Mouse (Mus musculus) hindbrain, embryonic 15.5 days (tissue): Measurements from ENCODE around the gene Rpl13a. TPM values are rescaled to one million over a fixed set of nuclear protein-coding genes. Genes with fewer than 3 reads are reported as not detected.

ENCODE experiments used
- ATAC-seq: fragments of 200-750 bp; cut with Nextera tagmentation; 2 replicates; pipeline ENCODE4 v1.8.0; 2017; ENCODE audit warnings: low read depth, moderate number of reproducible peaks, moderate TSS enrichment; ENCODE audit not compliant: low FRiP score
- H3K27ac ChIP-seq: fragments of 300-500 bp; sonication (generic); replicated peaks from 2 replicates; pipeline ENCODE4 v1.5.1; 2015; ENCODE audit warnings: mild to moderate bottlenecking, inconsistent platforms
- H3K27me3 ChIP-seq: fragments of 300-500 bp; sonication (generic); 2 replicates; pipeline ENCODE4 v1.6.1; 2015; ENCODE audit warnings: control low read depth, inconsistent platforms
- H3K36me3 ChIP-seq: fragments of 300-500 bp; sonication (generic); 2 replicates; pipeline ENCODE4 v1.6.1; 2015; ENCODE audit warnings: control low read depth, inconsistent platforms
- H3K4me1 ChIP-seq: fragments of 300-500 bp; sonication (generic); replicated peaks from 2 replicates; pipeline ENCODE4 v1.6.1; 2015; ENCODE audit warnings: control low read depth, inconsistent platforms
- H3K4me2 ChIP-seq: fragments of 300-500 bp; sonication (generic); 2 replicates; pipeline ENCODE4 v1.6.1; 2015; ENCODE audit warnings: moderate library complexity, mild to moderate bottlenecking, inconsistent platforms
- H3K4me3 ChIP-seq: fragments of 300-500 bp; sonication (generic); 2 replicates; pipeline ENCODE4 v1.5.1; 2015; ENCODE audit warnings: mild to moderate bottlenecking, inconsistent platforms
- H3K9ac ChIP-seq: fragments of 300-500 bp; sonication (generic); 2 replicates; pipeline ENCODE4 v1.6.1; 2015; ENCODE audit warnings: inconsistent platforms
- H3K9me3 ChIP-seq: fragments of 300-500 bp; sonication (generic); 2 replicates; pipeline ENCODE4 v1.6.1; 2016; ENCODE audit warnings: control low read depth, inconsistent platforms
- WGBS: fragments of 180-500 bp; shearing (Covaris S2); methylation state at CpG from one replicate; pipeline ENCODE4 v1.1.7; 2015; 5-methylcytosine and 5-hydroxymethylcytosine counted together
- polyA plus RNA-seq: library from polyadenylated mRNA; unstranded; fragments of >200 nt; fragmentation: Nextera tagmentation; extraction: Ambion mirVana; gene quantifications from 2 replicates; pipeline ENCODE4 v1.2.1, GENCODE M21; 2015

Rpl13a gene
- polyA plus RNA-seq, 1 experiment from 2014 or later, result 624 TPM

DNA sequence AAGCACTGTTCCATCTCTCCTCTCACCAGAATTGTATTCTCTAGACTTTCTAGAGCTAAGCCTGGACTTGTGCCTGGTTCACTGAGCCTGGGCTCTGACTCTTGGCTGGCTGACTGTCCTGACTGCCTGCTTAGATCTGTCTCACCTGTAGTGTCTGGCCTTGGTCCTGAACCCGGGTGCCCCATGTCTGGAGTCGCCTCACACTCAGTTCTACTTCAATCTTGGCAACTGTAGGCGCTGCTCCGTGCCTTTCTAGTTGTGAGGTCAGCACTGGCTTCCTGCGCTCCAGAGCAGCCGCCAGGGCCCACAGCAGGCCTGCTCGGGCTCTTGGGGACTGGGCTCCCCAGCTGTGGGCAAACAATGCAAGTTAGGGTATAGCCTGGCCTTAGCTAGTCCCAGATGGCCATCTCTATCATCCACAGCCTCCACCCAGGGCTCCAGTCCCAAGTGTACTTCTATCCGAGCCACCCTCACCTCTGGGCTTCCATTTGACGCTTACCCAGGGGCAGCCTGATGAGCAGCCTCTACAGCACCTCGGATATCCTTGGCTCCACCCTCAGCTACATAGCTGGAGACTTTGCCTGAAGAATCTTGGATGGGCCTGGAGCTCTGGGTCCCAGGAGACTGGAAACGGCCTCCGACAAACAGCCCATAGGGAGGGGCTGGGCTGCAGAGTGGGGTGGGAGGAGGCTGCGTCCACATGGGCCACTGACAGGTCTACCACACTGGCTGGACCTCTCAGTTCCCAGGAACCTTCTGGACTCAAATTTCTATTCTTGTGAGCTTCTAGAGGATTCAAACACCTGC, 16.0 kb upstream of the Rpl13a start:
- Histone ChIP-seq H3K4me1 (no peaks in the 10 kb centered on the region), H3K4me3 (no peak overlapping the region), H3K36me3 (0 out of 2 replicates have a peak, but pooled peaks cover 2% of the 10 kb centered on the region), H3K9ac (no peak overlapping the region), H3K4me2 (no peak overlapping the region), H3K9me3 (no peaks in the 10 kb centered on the region), H3K27me3 (no peaks in the 10 kb centered on the region), H3K27ac (no peak overlapping the region)
- WGBS, result 87% methylated on average over 13 of the region's 13 CpGs
- ATAC-seq, result no peak

DNA sequence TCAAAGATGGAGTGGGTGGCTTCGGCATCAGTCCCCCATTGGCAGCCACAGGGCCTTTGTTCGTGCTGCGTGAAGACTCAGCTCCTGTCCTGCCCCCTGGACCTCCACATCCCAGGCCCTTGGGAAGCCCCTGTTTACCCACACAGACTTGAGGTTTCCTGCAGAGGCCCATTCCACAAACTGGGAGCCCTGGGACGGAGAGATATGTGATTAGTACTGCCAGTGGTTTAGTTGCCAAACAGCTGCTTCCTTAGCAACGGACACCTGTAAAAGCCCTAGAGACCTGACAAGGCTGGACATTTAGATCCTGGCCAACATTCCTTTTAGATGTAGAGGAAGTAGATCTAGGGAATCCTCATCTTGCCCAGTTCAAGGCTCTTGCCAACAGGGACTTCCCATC, 13.4 kb upstream of the Rpl13a start:
- H3K27ac ChIP-seq, result no peak overlapping the region
- ATAC-seq, result no peak

GRCm38 (mm10) chr7:45141319-45141718, 12.8 kb upstream of the Rpl13a start:
- no peak overlapping the region for H3K27ac ChIP-seq

More for the DNA sequence above, 13.4 kb upstream of the Rpl13a start:
- Histone ChIP-seq H3K4me1 (no peaks in the 10 kb centered on the region), H3K4me2 (no peak overlapping the region), H3K4me3 (no peak overlapping the region), H3K27me3 (peaks cover 6% of the 10 kb centered on the region; the same call in 1 of the 2 replicates), H3K36me3 (0 out of 2 replicates have a peak, but pooled peaks cover 2% of the 10 kb centered on the region), H3K9ac (no peak overlapping the region), H3K9me3 (no peaks in the 10 kb centered on the region)
- 90% methylated on average over 5 of the region's 5 CpGs for WGBS

GRCm38 (mm10) chr7:45139904-45140723, 11.6 kb upstream of the Rpl13a start:
- no peak overlapping the region for H3K27ac ChIP-seq
- H3K9me3 ChIP-seq, result no peaks in the 10 kb centered on the region
- H3K27me3 ChIP-seq, result peaks cover 6% of the 10 kb centered on the region; the same call in 1 of the 2 replicates
- 0 out of 2 replicates have a peak, but pooled peaks cover 2% of the 10 kb centered on the region for H3K36me3 ChIP-seq
- peaks cover 9% of the 10 kb centered on the region for H3K4me1 ChIP-seq
- H3K4me3 ChIP-seq, result no peak overlapping the region
- WGBS, result 90% methylated on average over 8 of the region's 8 CpGs
- H3K4me2 ChIP-seq, result no peak overlapping the region
- no peak for ATAC-seq
- H3K9ac ChIP-seq, result no peak overlapping the region

More at GRCm38 (mm10) chr7:45141319-45141718, 12.8 kb upstream of the Rpl13a start:
- Histone ChIP-seq H3K4me2 (no peak overlapping the region), H3K9me3 (no peaks in the 10 kb centered on the region), H3K9ac (no peak overlapping the region), H3K36me3 (0 out of 2 replicates have a peak, but pooled peaks cover 2% of the 10 kb centered on the region), H3K4me3 (no peak overlapping the region), H3K4me1 (peaks cover 2% of the 10 kb centered on the region; the same call in 1 of the 2 replicates), H3K27me3 (peaks cover 6% of the 10 kb centered on the region; the same call in 1 of the 2 replicates)
- WGBS, result 79% methylated on average over 3 of the region's 3 CpGs
- no peak for ATAC-seq

DNA sequence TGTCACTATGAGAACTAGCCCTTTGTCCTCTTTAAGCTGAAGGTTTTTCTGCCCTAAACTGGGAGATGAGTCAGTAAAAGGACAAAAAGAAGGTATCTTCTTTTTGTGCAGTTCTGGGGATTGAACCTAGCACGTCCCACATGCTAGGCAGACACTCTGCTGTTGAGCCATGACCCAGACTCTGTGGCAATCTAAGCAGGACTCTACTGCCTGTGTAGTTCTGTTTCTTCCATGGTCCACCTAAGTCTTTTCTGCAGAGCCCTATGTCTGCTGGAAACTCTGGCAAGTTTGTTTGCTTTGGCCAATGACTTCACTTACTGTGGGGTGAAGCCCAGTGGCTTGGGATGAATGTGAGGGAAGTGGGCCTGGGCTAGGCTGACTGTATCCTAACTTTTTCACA, 9.8 kb upstream of the Rpl13a start:
- ATAC-seq, result no peak
- 68% methylated on average over 1 of the region's 1 CpGs for WGBS
- H3K9ac ChIP-seq, result no peak overlapping the region
- H3K36me3 ChIP-seq, result no peaks in the 10 kb centered on the region
- no peak overlapping the region for H3K4me3 ChIP-seq
- H3K9me3 ChIP-seq, result no peaks in the 10 kb centered on the region
- peaks cover 9% of the 10 kb centered on the region for H3K4me1 ChIP-seq
- no peak overlapping the region for H3K4me2 ChIP-seq
- no peak overlapping the region for H3K27ac ChIP-seq
- H3K27me3 ChIP-seq, result peaks cover 9% of the 10 kb centered on the region; the same call in 1 of the 2 replicates

DNA sequence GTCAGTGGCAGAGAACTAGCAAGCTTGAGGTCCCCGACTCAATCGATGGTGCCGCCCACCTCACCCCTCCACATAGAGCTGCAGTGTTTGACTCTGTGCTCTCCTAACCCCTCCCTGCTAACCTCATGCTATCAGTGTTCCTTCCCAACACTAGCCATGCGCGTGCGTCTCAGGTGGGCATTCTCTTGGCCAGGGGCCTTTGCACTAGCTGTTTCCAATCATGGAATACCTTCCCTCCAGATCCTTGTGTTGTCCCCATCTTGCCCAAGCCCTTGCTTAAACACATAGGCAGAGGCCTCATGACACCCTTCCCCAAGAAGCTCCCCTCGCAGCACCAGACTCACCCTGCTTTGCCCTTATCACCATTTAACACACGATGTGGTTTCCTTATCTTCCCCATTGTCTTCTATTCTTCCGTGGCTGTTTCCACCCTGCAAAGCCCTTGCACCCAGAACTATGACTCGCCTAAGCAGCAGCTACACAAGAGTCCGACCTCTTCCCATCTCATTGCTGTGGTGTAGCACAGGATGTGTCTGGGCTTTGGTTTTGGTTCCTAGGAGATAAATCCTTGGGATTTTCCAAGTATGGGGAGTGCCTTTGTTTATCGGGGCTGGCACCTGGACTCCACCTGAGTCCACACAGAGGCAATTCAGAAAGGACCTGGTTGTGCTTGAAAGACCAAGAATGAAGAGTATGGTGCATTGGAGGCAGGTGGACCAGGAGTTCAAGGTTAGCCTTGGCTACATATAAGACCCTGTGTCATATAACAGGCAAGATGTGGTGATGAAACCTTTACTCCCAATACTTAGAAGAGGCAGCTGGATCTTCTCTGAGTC, 8.8 kb upstream of the Rpl13a start:
- Histone ChIP-seq H3K4me1 (peaks cover 9% of the 10 kb centered on the region), H3K4me3 (no peak overlapping the region), H3K36me3 (no peaks in the 10 kb centered on the region), H3K27me3 (peaks cover 9% of the 10 kb centered on the region; the same call in 1 of the 2 replicates), H3K9ac (no peak overlapping the region), H3K9me3 (no peaks in the 10 kb centered on the region), H3K4me2 (no peak overlapping the region), H3K27ac (no peak overlapping the region)
- WGBS, result 83% methylated on average over 12 of the region's 12 CpGs
- ATAC-seq, result no peak

DNA sequence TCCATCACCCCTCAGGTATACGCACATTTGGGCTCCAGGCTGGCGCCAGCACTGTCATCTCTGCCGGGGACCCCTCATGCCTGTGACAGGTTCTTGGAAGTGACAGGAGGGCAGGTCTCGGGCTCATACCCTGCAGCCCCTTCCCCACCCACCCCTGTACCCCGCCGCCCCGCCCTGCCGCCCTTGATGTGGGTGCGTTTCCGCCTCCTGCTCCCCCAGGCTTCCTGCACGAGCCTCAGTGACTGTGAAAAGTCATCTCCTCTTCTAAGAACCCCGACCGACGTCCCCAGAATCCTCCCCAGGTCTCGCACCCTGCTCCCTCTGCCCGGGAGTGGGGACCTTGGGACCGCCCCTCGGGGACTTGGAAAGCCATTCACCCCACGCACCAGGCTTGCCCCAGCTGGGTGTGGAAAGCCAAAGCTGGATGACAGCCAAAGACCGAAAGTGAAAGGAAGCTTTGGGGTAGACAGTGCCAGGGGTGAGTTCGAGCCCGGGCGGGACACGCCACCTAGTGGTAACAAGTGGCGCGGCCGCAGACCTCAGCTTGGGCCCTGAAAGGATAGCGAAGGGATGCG, 7.5 kb upstream of the Rpl13a start, which contains the start of the genes Gm45713 and Flt3l:
TSS of gene Gm45713 (minus strand) at position 239 of the 575 bp plus-strand sequence.
TSS of gene Flt3l (minus strand) at position 440 of the 575 bp plus-strand sequence.
- H3K27me3 ChIP-seq, result peaks cover 9% of the 10 kb centered on the region; the same call in 1 of the 2 replicates
- H3K9ac ChIP-seq, result peak within 1 kb of the TSS; percentile 51
- peak; percentile 79 for ATAC-seq
- no peak within 1 kb of the TSS for H3K27ac ChIP-seq
- peaks cover 9% of the 10 kb centered on the region for H3K4me1 ChIP-seq
- H3K36me3 ChIP-seq, result no peaks in the 10 kb centered on the region
- H3K9me3 ChIP-seq, result no peaks in the 10 kb centered on the region
- H3K4me3 ChIP-seq, result peak within 1 kb of the TSS; percentile 47
- H3K4me2 ChIP-seq, result peak within 1 kb of the TSS; percentile 83
- 2% methylated on average over 29 of the region's 29 CpGs for WGBS

DNA sequence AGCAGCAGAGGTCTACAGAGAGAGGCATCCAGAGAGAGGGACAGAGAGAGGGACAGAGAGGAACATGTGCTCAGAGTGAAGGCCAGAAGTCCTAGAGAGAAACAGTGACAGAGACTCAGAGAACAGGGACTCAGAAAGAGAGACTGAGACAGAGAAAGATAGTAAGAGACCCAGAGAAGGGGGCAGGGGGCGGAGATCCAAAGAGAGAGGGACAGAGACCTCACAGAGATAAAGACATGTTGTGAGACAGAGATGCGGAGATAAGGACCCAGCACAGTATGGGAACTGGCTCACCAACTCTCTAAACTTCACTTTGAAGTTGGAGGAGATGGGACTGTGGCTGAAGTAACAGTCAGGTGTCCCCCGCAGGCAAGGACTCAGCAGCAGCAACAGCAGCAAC, 6.8 kb upstream of the Rpl13a start:
- peaks cover 9% of the 10 kb centered on the region for H3K4me1 ChIP-seq
- H3K9ac ChIP-seq, result no peak overlapping the region
- WGBS, result 88% methylated on average over 3 of the region's 3 CpGs
- ATAC-seq, result no peak
- H3K27me3 ChIP-seq, result peaks cover 9% of the 10 kb centered on the region; the same call in 1 of the 2 replicates
- H3K4me3 ChIP-seq, result no peak overlapping the region
- no peaks in the 10 kb centered on the region for H3K9me3 ChIP-seq
- no peaks in the 10 kb centered on the region for H3K36me3 ChIP-seq
- peak overlapping the region; percentile 83 for H3K4me2 ChIP-seq
- no peak overlapping the region for H3K27ac ChIP-seq

DNA sequence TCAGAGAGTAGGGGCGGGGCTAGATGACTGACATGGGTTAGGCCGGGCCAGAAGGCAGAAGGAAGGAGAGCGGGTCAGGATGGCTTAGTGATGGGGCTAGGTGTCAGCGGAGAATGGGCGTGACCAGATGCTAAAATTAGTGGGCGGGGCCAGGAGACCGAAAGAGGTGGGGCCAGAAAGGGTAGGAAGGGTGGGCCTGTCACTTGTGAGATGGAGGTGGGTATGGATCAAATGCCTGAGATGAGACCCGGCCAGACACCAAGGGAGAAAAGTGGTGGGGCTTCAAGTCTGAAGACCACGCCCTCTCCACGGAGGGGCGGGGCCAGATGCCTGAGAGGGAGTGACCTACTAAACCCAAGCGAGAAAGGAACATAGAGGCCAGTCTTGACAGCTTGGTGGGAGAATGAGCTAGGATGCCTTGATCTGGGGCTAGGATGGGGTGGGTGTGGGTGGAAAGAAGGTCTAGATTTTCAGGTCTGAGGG, 6.0 kb upstream of the Rpl13a start:
- no peak for ATAC-seq
- Histone ChIP-seq H3K4me2 (no peak overlapping the region), H3K27me3 (peaks cover 9% of the 10 kb centered on the region; the same call in 1 of the 2 replicates), H3K9ac (no peak overlapping the region), H3K4me1 (peaks cover 12% of the 10 kb centered on the region), H3K4me3 (no peak overlapping the region), H3K27ac (no peak overlapping the region), H3K36me3 (no peaks in the 10 kb centered on the region), H3K9me3 (no peaks in the 10 kb centered on the region)
- 12% methylated on average over 12 of the region's 12 CpGs for WGBS

DNA sequence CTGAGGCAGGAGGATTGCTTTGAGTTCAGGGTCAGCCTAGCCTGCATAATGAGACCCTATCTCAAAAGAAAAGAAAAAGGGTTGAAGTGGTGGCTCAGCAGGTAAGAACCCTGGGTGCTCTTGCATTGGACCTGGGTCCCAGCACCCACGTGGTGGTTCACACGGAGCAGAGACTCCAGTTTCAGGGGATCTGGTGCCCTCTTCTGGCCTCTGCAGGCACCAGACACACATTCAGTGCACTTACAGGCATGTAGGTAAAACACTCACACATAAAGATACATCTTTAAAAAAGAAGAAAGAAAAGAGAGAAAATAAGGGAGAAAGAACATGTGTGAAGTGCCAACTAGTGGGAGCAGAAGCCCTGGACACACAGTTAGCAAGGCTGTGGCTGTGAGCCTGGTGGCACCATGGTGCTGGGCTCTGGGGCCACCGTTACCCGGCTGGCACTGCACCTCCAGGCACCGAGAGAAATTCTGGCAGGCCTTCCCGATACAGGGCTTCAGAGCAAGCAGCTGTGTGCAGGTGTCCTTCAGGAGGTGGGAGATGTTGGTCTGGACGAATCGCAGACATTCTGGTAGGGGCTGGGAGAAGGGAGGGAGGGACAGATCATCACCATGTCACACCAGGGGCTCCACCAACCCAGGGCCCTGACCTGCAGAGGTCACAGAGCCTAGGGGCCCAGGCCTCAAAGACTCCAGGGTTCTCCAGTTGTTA, 5.0 kb upstream of the Rpl13a start:
- H3K27ac ChIP-seq, result no peak overlapping the region
- no peak overlapping the region for H3K9ac ChIP-seq
- no peak for ATAC-seq
- H3K4me1 ChIP-seq, result peaks cover 18% of the 10 kb centered on the region
- H3K4me3 ChIP-seq, result no peak overlapping the region
- no peak overlapping the region for H3K4me2 ChIP-seq
- H3K9me3 ChIP-seq, result no peaks in the 10 kb centered on the region
- H3K36me3 ChIP-seq, result no peaks in the 10 kb centered on the region
- H3K27me3 ChIP-seq, result peaks cover 9% of the 10 kb centered on the region; the same call in 1 of the 2 replicates
- 75% methylated on average over 8 of the region's 8 CpGs for WGBS
